Mouse (Mus musculus) hindbrain, embryonic 16.5 days (tissue): ENCODE measurements at regions not wholly inside any gene's neighbourhood (a gene's known extent, or its start where the extent isn't known, plus 50 kb on each side); places are given as distances from the start of the nearest gene placed in this dataset.
A peak's percentile ranks its signal among the peaks of the same experiment; 100 is the strongest.

Source experiments
- ATAC-seq: fragments of 200-750 bp; cut with Nextera tagmentation; 2 replicates; pipeline ENCODE4 v1.8.0; 2017; ENCODE audit warnings: moderate TSS enrichment, moderate library complexity
- H3K27ac ChIP-seq: fragments of 300-500 bp; sonication (generic); 2 replicates; pipeline ENCODE4 v1.5.1; 2014; ENCODE audit warnings: low read depth, mild to moderate bottlenecking, control low read depth, low read length, moderate library complexity
- H3K27me3 ChIP-seq: fragments of 300-500 bp; sonication (generic); replicated peaks from 2 replicates; pipeline ENCODE4 v1.6.1; 2014; ENCODE audit warnings: low read length; ENCODE audit not compliant: control insufficient read depth, insufficient read depth
- H3K36me3 ChIP-seq: fragments of 300-500 bp; sonication (generic); 2 replicates; pipeline ENCODE4 v1.6.1; 2014; ENCODE audit warnings: mild to moderate bottlenecking, low read length, moderate library complexity, mixed read lengths; ENCODE audit not compliant: control insufficient read depth, insufficient read depth
- H3K4me1 ChIP-seq: fragments of 300-500 bp; sonication (generic); 2 replicates; pipeline ENCODE4 v1.6.1; 2014; ENCODE audit warnings: low read depth, low read length; ENCODE audit not compliant: control insufficient read depth, insufficient read depth
- H3K4me2 ChIP-seq: fragments of 300-500 bp; sonication (generic); 2 replicates; pipeline ENCODE4 v1.6.1; 2014; ENCODE audit warnings: mild to moderate bottlenecking, low read length, control low read depth, moderate library complexity
- H3K4me3 ChIP-seq: fragments of 300-500 bp; sonication (generic); 2 replicates; pipeline ENCODE4 v1.5.1; 2014; ENCODE audit warnings: mild to moderate bottlenecking, low read length, control low read depth, moderate library complexity
- H3K9ac ChIP-seq: fragments of 300-500 bp; sonication (generic); 2 replicates; pipeline ENCODE4 v1.6.1; 2014; ENCODE audit warnings: low read depth, mild to moderate bottlenecking, control low read depth, low read length, moderate library complexity
- H3K9me3 ChIP-seq: fragments of 300-500 bp; sonication (generic); 2 replicates; pipeline ENCODE4 v1.6.1; 2014; ENCODE audit warnings: mild to moderate bottlenecking, low read length, moderate library complexity; ENCODE audit not compliant: control insufficient read depth
- WGBS: fragments of 180-500 bp; shearing (Covaris S2); extraction: QIAGEN DNeasy Blood & Tissue Kit; methylation state at CpG from one replicate; pipeline ENCODE4 v1.1.7; 2014; 5-methylcytosine and 5-hydroxymethylcytosine counted together

GRCm38 (mm10) chr19:18106236-18106635 lies 268.8 kb upstream of the Pcsk5 start:
- Histone ChIP-seq H3K9ac (no peak overlapping the region), H3K4me3 (no peak overlapping the region), H3K27me3 (no peaks in the 10 kb centered on the region), H3K9me3 (no peaks in the 10 kb centered on the region), H3K36me3 (no peaks in the 10 kb centered on the region), H3K4me2 (no peak overlapping the region), H3K4me1 (no peaks in the 10 kb centered on the region), H3K27ac (no peak overlapping the region)
- WGBS = 88% methylated on average over 6 of the region's 6 CpGs
- ATAC-seq = no peak

DNA sequence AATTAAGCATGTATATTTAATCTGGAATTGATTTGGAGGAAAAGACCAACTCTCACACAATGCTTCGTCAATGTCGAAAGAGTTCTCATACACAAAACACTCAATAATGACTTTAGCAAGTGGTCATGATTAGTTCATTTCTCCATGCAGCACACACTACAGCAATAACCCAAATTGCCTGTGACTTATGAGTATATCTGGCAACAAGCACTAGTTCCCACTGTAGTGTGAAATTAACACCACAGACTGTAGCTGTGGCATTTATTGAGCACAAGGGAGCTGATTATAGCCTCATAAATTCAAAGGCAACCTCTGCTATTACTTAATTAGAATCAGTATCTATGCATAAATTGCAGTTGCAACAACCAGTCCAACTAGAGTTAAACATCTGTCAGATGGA lies 267.2 kb upstream of the Pcsk5 start:
- Histone ChIP-seq H3K4me2 (no peak overlapping the region), H3K9me3 (no peaks in the 10 kb centered on the region), H3K27ac (no peak overlapping the region), H3K36me3 (no peaks in the 10 kb centered on the region), H3K9ac (no peak overlapping the region), H3K4me1 (no peaks in the 10 kb centered on the region), H3K27me3 (no peaks in the 10 kb centered on the region), H3K4me3 (no peak overlapping the region)
- peak; percentile 76; the same call in 1 of the 2 replicates for ATAC-seq
- 65% methylated on average over 2 of the region's 2 CpGs for WGBS

DNA sequence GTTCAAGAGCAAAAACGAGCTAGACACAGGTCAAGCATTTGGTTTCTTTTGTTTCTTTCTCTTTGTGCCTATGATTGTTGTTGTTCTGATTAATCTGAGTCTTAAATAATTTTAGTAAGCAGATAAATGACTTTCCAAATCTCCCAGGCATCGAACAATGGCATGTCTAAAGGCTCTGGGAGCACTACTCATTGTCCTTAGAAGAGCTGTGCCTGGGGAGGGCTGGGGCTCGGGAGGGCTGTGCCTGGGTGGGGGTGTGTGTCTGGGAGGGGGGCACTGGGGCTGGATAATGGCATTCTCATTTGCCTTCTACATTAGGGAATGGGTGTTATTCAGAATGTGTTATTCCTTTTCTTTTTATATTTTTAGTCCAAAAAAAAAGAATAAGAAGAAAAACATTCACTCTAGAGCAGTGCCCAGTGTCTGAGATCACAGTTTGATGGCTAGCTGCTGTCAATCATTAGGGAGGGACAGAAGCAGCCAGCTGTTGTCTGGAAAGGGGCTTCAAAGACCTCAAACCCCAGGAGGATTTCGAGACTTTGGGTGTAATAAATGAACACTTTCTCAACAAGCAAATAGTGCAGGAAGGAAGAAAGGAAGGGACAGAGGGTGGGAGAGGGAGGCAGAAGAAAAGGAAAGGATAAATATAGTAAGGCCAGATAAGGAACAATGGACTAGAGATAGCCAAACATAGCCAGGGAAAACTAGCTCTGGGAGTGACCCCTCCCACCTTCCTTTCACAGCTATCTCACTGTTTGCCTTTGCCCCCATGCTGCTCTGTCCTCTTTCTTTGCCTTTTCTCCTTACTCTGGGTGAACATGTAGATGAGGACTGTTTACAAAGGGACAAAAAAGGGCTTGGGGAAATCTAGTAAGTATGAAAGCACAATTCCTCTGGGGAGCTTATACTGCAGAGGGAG lies 264.2 kb upstream of the Pcsk5 start:
- Histone ChIP-seq H3K36me3 (no peaks in the 10 kb centered on the region), H3K9me3 (no peaks in the 10 kb centered on the region), H3K4me2 (no peak overlapping the region), H3K27ac (no peak overlapping the region), H3K9ac (no peak overlapping the region), H3K27me3 (no peaks in the 10 kb centered on the region), H3K4me3 (no peak overlapping the region), H3K4me1 (no peaks in the 10 kb centered on the region)
- ATAC-seq = no peak
- WGBS = 15% methylated on average over 4 of the region's 4 CpGs

- no peaks in the 10 kb centered on the region for H3K9me3 ChIP-seq
- no peaks in the 10 kb centered on the region for H3K4me1 ChIP-seq
- no peaks in the 10 kb centered on the region for H3K36me3 ChIP-seq
- no peak overlapping the region for H3K4me2 ChIP-seq
- 73% methylated on average over 6 of the region's 6 CpGs for WGBS
- H3K27me3 ChIP-seq = no peaks in the 10 kb centered on the region
- H3K9ac ChIP-seq = no peak overlapping the region
- H3K4me3 ChIP-seq = no peak overlapping the region
- ATAC-seq = no peak
- no peak overlapping the region for H3K27ac ChIP-seq
Measured at GRCm38 (mm10) chr19:18083312-18083711, 245.9 kb upstream of the Pcsk5 start.

DNA sequence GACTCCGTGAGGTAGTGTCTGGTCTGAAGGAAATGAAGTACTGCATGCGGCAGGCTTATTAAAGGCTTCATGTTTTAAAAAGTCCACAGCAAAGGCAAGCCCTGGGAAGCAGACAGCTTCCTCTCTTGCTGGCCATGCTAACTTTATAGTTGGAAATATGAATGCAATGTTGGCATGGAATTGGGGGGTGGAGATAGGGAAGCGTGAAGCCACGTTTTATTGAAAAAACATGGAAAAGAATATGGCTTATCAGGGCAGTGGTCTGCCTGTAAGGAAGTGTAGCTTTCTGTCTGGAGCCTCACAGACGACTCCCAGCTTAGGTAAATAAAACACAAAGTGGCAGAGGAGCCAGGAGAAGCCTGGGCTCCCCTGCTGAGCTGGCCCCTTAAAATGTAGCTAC lies 231.5 kb upstream of the Pcsk5 start:
- no peaks in the 10 kb centered on the region for H3K4me1 ChIP-seq
- no peaks in the 10 kb centered on the region for H3K27me3 ChIP-seq
- WGBS = 65% methylated on average over 5 of the region's 5 CpGs
- H3K4me3 ChIP-seq = no peak overlapping the region
- no peak overlapping the region for H3K27ac ChIP-seq
- no peaks in the 10 kb centered on the region for H3K9me3 ChIP-seq
- H3K9ac ChIP-seq = no peak overlapping the region
- no peak overlapping the region for H3K4me2 ChIP-seq
- no peak for ATAC-seq
- no peaks in the 10 kb centered on the region for H3K36me3 ChIP-seq

DNA sequence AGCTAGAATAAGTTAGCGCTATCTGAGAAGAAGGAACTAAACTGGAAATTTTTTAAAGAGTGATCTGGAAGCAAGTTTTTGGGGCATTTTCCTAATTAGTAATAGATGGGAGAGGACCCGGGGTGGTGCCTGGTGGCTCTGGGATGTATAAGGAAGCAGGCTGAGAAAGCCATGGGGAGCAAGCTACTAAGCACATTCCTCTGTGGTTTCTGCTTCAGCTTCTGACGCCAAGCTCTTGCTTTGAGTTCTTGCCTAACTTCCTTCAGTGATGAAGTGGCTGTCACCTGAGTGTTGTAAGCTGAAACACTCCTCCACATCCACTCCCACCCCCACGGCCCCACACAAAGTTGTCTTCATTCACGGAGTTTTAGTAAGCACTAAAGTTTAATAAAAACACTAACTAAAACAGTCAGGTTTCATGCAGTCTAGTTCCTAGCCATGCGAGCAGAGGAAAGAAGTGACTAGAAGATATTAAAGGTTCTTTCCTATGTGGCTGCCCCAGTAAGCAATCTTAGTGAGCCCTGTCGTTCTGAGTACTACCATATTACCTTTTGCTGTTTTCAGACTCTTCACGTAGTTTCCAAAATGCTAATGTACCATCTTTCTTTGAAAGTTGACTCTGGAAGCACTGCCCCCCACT lies 230.5 kb upstream of the Pcsk5 start:
- Histone ChIP-seq H3K9me3 (no peaks in the 10 kb centered on the region), H3K27me3 (no peaks in the 10 kb centered on the region), H3K27ac (no peak overlapping the region), H3K9ac (no peak overlapping the region), H3K4me3 (no peak overlapping the region), H3K4me1 (no peaks in the 10 kb centered on the region), H3K4me2 (no peak overlapping the region), H3K36me3 (no peaks in the 10 kb centered on the region)
- no peak for ATAC-seq
- 87% methylated on average over 8 of the region's 8 CpGs for WGBS

GRCm38 (mm10) chr19:18057256-18057890 lies 219.9 kb upstream of the Pcsk5 start:
- Histone ChIP-seq H3K4me2 (no peak overlapping the region), H3K27ac (no peak overlapping the region), H3K4me3 (no peak overlapping the region), H3K27me3 (no peaks in the 10 kb centered on the region), H3K9ac (no peak overlapping the region), H3K9me3 (no peaks in the 10 kb centered on the region), H3K4me1 (no peaks in the 10 kb centered on the region), H3K36me3 (no peaks in the 10 kb centered on the region)
- ATAC-seq = no peak
- WGBS = 61% methylated on average over 7 of the region's 7 CpGs

- H3K27me3 ChIP-seq = no peaks in the 10 kb centered on the region
Measured at GRCm38 (mm10) chr19:18056414-18057254, 219.2 kb upstream of the Pcsk5 start.

More at GRCm38 (mm10) chr19:18056414-18057254, 219.2 kb upstream of the Pcsk5 start:
- no peak for ATAC-seq
- no peak overlapping the region for H3K4me3 ChIP-seq
- no peak overlapping the region for H3K9ac ChIP-seq
- no peak overlapping the region for H3K4me2 ChIP-seq
- no peaks in the 10 kb centered on the region for H3K9me3 ChIP-seq
- H3K4me1 ChIP-seq = no peaks in the 10 kb centered on the region
- WGBS = 57% methylated on average over 21 of the region's 21 CpGs
- H3K27ac ChIP-seq = no peak overlapping the region
- no peaks in the 10 kb centered on the region for H3K36me3 ChIP-seq
